Mouse (Mus musculus) C2C12 (cell line): ENCODE data around the gene Mllt3. TPM values are rescaled to one million over a fixed set of nuclear protein-coding genes. Genes with fewer than 3 reads are reported as not detected.

Source experiments
- H3K27me3 ChIP-seq: one replicate; pipeline ENCODE4 v1.6.1; 2011; ENCODE audit not compliant: control insufficient read depth, insufficient read depth, insufficient read length
- H3K36me3 ChIP-seq: one replicate; pipeline ENCODE4 v1.6.1; 2011; ENCODE audit not compliant: control insufficient read depth, insufficient read depth
- H3K4me3 ChIP-seq: one replicate; pipeline ENCODE4 v1.5.1; 2011; ENCODE audit warnings: mild to moderate bottlenecking, control low read depth; ENCODE audit not compliant: poor library complexity, insufficient read depth, severe bottlenecking
- H3K79me2 ChIP-seq: one replicate; pipeline ENCODE4 v1.6.1; 2011; ENCODE audit not compliant: control insufficient read depth, insufficient read depth
- H3K79me3 ChIP-seq: one replicate; pipeline ENCODE4 v1.6.1; 2011; ENCODE audit warnings: low read depth, control low read depth
- H3ac ChIP-seq: one replicate; pipeline ENCODE3; 2011; ENCODE audit warnings: low read depth; ENCODE audit not compliant: control insufficient read depth, insufficient read length
- CEBPB ChIP-seq: IDR thresholded peaks from one replicate; pipeline ENCODE4 v1.6.1; 2011; ENCODE audit warnings: low read depth, mild to moderate bottlenecking, control low read depth, moderate library complexity
- CTCF ChIP-seq: IDR thresholded peaks from one replicate; pipeline ENCODE4 v1.5.1; 2011; ENCODE audit not compliant: control insufficient read depth, insufficient read depth, insufficient read length
- FOSL1 ChIP-seq: IDR thresholded peaks from one replicate; pipeline ENCODE4 v1.8.0; 2011; ENCODE audit warnings: mild to moderate bottlenecking, low read length; ENCODE audit not compliant: poor library complexity, insufficient read depth, severe bottlenecking
- MAX ChIP-seq: IDR thresholded peaks from one replicate; pipeline ENCODE4 v1.6.1; 2011; ENCODE audit warnings: mild to moderate bottlenecking, control low read depth
- MYOD1 ChIP-seq: IDR thresholded peaks from one replicate; pipeline ENCODE4 v1.6.1; 2011; ENCODE audit warnings: low read depth; ENCODE audit not compliant: control insufficient read depth, insufficient read length
- MYOG ChIP-seq: IDR thresholded peaks from one replicate; pipeline ENCODE4 v1.6.1; 2011; ENCODE audit not compliant: control insufficient read depth, insufficient read length; ENCODE audit errors: extremely low read depth
- USF1 ChIP-seq: IDR thresholded peaks from one replicate; pipeline ENCODE4 v1.6.1; 2011; ENCODE audit warnings: low read depth, mild to moderate bottlenecking, control low read depth, moderate library complexity
- polyA plus RNA-seq: library from polyadenylated mRNA; unstranded; fragments of >200 nt; fragmentation: generic; extraction: Trizol; gene quantifications from one replicate; pipeline ENCODE4 v1.2.1, GENCODE M21; 2012; ENCODE audit warnings: missing spikeins

Mllt3 gene
- polyA plus RNA-seq, 1 experiment: 8.1 TPM

DNA sequence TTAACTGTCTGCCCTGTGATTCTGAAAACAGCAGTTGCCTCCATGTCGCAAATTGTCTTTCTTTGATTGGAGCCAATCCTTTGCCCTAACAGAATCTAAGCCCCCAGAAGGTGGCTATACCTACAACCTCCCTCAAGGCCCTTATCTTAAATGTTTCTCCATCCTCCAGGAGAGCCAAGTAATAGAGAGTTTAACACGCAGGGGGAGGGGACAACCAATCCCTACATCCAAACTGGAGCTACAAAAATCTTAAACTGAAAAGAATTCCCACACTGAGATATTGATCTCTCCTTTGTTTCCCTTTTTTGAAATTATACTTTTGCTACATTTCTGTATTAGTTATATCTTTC, 281.7 kb downstream of the Mllt3 start:
- no peak for TF ChIP-seq USF1
- no peak for TF ChIP-seq CEBPB
- TF ChIP-seq CTCF: no peak
- TF ChIP-seq MYOG: no peak
- no peak for TF ChIP-seq FOSL1
- TF ChIP-seq MAX: no peak
- no peak overlapping the region for H3ac ChIP-seq

DNA sequence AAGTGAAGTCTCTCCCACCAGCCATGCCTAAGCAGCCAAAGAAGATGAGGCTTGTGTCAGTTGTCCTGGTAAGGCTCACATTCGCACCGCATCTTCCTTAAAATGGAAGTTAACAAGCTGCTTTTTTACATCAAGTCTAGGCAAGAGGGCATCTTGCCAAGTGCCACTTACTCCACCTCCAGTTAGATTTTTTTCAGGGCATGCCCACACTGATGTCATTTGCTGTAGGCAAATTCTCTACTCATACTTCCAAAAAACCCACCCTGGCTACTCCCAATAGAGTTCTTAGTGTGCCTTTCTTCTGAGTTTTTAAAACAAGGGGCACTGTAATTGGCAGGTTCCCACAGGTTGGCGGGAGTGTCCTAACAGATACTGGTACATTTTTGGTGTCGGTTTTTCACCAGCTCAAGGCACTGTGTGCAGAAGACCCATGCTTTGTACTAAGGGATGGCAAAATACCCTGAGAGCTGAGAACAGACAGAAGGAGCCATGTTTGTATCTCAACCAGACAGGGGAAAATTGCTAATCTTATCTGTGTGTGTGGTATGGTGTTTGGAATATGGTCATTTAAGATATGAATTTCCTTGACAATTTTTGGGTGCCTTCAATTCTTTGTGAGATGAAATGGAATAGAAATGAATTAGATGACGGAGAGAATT, 282.2 kb downstream of the Mllt3 start:
- Histone ChIP-seq H3K27me3 (no peaks in the 10 kb centered on the region), H3K79me2 (no peaks in the 10 kb centered on the region), H3K36me3 (no peaks in the 10 kb centered on the region), H3K79me3 (no peaks in the 10 kb centered on the region), H3ac (no peak overlapping the region), H3K4me3 (no peak overlapping the region)
- TF ChIP-seq CTCF: no peak
- TF ChIP-seq MYOG: no peak
- TF ChIP-seq MAX: no peak
- TF ChIP-seq USF1: no peak
- TF ChIP-seq MYOD1: no peak
- TF ChIP-seq CEBPB: no peak
- TF ChIP-seq FOSL1: no peak

More for the DNA sequence above, 281.7 kb downstream of the Mllt3 start:
- H3K36me3 ChIP-seq: no peaks in the 10 kb centered on the region
- H3K79me3 ChIP-seq: no peaks in the 10 kb centered on the region
- no peaks in the 10 kb centered on the region for H3K27me3 ChIP-seq
- no peak overlapping the region for H3K4me3 ChIP-seq
- H3K79me2 ChIP-seq: no peaks in the 10 kb centered on the region

DNA sequence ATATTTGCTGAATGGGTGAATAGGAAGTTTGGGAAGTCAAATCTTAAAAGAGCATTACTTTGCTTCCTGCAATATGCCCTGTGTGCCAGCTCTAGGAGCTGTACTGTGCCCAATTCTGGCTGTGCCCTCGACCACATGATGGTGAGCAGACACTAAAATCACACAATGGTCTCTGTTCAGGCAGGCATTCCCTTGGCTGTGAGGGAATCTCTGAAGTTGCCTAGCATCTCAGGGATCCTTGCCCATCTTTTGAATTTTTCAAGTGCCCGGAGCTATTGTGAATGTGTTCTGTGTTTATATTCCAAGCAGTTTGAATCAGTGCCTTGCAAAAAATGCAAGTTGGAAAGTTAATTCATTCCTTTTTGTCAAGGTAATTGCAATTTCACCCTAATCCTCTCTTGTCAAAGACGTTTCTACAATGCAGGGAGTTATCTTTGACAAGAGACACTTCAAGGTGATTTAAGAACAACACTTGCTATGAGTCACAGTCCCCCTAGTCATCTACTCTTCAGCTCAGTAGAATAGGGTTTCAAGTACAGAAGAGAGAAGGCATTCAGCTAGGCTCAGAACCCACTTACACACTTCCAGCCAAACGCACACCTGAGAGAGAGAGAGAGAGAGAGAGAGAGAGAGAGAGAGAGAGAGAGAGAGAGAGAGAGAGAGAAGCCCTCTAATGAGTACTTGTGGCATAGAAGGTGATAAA, 283.5 kb downstream of the Mllt3 start:
- no peaks in the 10 kb centered on the region for H3K27me3 ChIP-seq

DNA sequence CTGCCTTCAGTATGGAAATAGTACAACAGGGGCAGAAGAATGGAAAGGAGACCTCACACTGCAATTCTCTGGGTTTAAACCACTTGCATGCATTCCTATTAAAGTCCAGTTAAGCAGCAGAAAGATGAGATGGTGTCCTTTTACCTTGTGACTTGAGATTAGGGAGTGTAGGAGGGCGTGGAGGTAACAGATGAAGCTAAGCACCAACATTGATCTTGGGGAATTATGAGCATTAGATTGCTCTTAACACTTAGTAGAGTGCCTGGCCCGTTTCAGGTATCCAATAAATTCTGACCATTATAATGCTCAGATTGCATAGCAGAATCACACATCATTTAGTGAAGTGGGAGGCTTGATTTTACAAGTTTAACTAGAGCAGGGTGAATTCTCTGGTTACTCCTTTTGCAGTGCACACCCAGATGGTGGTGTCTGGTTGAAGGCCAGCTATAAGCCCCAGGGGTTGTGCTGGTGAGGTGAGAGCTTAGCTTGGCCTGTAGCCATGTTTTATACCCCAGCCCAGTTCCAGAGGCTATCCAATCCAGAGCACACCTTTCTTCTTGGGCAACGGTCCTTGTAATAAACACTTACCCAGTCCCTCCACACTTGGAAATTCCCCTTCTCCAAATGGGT, 288.0 kb downstream of the Mllt3 start:
- Histone ChIP-seq H3K36me3 (no peaks in the 10 kb centered on the region), H3K27me3 (no peaks in the 10 kb centered on the region), H3K79me2 (no peaks in the 10 kb centered on the region), H3K4me3 (no peak overlapping the region), H3ac (no peak overlapping the region), H3K79me3 (no peaks in the 10 kb centered on the region)
- TF ChIP-seq MAX: no peak
- TF ChIP-seq CEBPB: no peak
- TF ChIP-seq USF1: no peak
- no peak for TF ChIP-seq CTCF
- TF ChIP-seq MYOD1: no peak
- no peak for TF ChIP-seq FOSL1
- TF ChIP-seq MYOG: no peak

More for the DNA sequence above, 283.5 kb downstream of the Mllt3 start:
- Histone ChIP-seq H3K4me3 (no peak overlapping the region), H3K79me2 (no peaks in the 10 kb centered on the region), H3ac (no peak overlapping the region), H3K36me3 (no peaks in the 10 kb centered on the region), H3K79me3 (no peaks in the 10 kb centered on the region)
- TF ChIP-seq FOSL1 (no peak), USF1 (no peak), CTCF (no peak), MAX (no peak), CEBPB (no peak), MYOG (no peak), MYOD1 (no peak)

DNA sequence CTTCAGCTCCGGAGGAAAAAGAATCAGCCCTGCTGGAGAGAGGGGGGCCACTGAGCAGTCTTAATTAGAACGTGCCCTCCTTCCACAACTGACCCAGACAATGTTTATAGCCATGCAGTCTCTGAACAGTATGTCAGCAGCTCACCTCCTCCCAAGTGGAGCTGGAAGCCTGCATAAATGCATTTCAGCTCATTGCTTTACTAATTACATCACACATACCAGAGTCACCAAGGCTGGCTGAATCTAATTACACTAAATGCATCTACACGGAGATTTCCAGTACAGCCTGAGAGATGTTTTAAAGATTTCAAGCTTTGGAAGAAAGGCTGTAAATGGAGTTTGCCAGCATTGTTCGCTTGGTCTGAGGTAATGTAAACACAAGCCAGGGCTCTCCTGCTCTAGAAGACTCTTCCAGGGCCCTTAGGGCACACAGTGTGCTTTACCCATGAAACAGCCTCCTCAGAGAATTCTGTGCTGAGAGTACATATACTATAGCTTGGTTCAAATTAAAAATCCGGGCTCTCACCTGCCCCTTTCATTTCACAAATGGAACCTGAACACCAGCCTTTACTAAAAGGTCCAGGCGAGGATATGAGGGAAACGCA, 293.5 kb downstream of the Mllt3 start:
- Histone ChIP-seq H3K79me2 (no peaks in the 10 kb centered on the region), H3K36me3 (no peaks in the 10 kb centered on the region), H3K4me3 (no peak overlapping the region), H3K79me3 (no peaks in the 10 kb centered on the region), H3ac (no peak overlapping the region), H3K27me3 (no peaks in the 10 kb centered on the region)
- TF ChIP-seq FOSL1 (no peak), CEBPB (no peak), CTCF (no peak), MYOG (no peak), USF1 (no peak), MAX (no peak), MYOD1 (no peak)
